Mouse (Mus musculus) spleen, adult 2 months (tissue): ENCODE measurements around the gene Hist1h4j. TPM values are rescaled to one million over a fixed set of nuclear protein-coding genes. Genes with fewer than 3 reads are reported as not detected.
A peak's percentile ranks its signal among the peaks of the same experiment; 100 is the strongest.
"Not testable (repeated sequence)": the region's sequence is repeated elsewhere in the genome, so short reads cannot be mapped to it uniquely, and the experiment has no call there.

ENCODE experiments used
- DNase-seq, 2 experiments: peaks; one replicate each; pipeline versions ENCODE4 v3.0.0 to v3.0.0-alpha.2; 2012 to 2021; ENCODE audit warnings: low spot score in 2 of 2, low read depth in 1 of 2
- H3K27ac ChIP-seq: fragments of 200-500 bp; 2 replicates; pipeline ENCODE4 v1.5.1; 2012; ENCODE audit warnings: low read length, inconsistent platforms; ENCODE audit not compliant: insufficient read depth
- H3K27me3 ChIP-seq: fragments of 200-500 bp; 2 replicates; pipeline ENCODE4 v1.6.1; 2012; ENCODE audit warnings: mild to moderate bottlenecking, moderate library complexity, low read length, inconsistent platforms; ENCODE audit not compliant: control insufficient read depth, insufficient read depth
- H3K36me3 ChIP-seq: fragments of 200-500 bp; 2 replicates; pipeline ENCODE4 v1.6.1; 2012; ENCODE audit warnings: mild to moderate bottlenecking, low read length, inconsistent platforms; ENCODE audit not compliant: control insufficient read depth, insufficient read depth
- H3K4me1 ChIP-seq: fragments of 200-500 bp; 2 replicates; pipeline ENCODE4 v1.6.1; 2011; ENCODE audit warnings: inconsistent platforms; ENCODE audit not compliant: control insufficient read depth, insufficient read depth, insufficient read length
- H3K4me3 ChIP-seq: fragments of 200-500 bp; 2 replicates; pipeline ENCODE4 v1.5.1; 2011; ENCODE audit warnings: mild to moderate bottlenecking, inconsistent platforms; ENCODE audit not compliant: insufficient read depth, insufficient read length; ENCODE audit errors: extremely low read depth
- CTCF ChIP-seq: fragments of 200-500 bp; IDR thresholded peaks from 2 replicates; pipeline ENCODE4 v1.5.1; 2011; ENCODE audit warnings: mild to moderate bottlenecking, inconsistent platforms; ENCODE audit not compliant: insufficient read depth, insufficient read length, insufficient replicate concordance; ENCODE audit errors: extremely low read depth
- POLR2A ChIP-seq: fragments of 200-500 bp; IDR thresholded peaks from 2 replicates; pipeline ENCODE4 v1.6.1; 2011; ENCODE audit warnings: low read depth, low read length, inconsistent platforms
- WGBS: fragments of 180-500 bp; shearing (Covaris S2); methylation state at CpG from one replicate; pipeline ENCODE4 v1.1.7; 2018; 5-methylcytosine and 5-hydroxymethylcytosine counted together
- polyA plus RNA-seq: library from polyadenylated mRNA; depleted of rRNA; stranded (reverse); fragments of >200 nt; gene quantifications from 2 replicates; pipeline ENCODE4 v1.2.3, GENCODE M21; 2012; rRNA removed

Hist1h4j gene
- polyA plus RNA-seq = 9.1 and 9.5 TPM in 2 replicates

DNA sequence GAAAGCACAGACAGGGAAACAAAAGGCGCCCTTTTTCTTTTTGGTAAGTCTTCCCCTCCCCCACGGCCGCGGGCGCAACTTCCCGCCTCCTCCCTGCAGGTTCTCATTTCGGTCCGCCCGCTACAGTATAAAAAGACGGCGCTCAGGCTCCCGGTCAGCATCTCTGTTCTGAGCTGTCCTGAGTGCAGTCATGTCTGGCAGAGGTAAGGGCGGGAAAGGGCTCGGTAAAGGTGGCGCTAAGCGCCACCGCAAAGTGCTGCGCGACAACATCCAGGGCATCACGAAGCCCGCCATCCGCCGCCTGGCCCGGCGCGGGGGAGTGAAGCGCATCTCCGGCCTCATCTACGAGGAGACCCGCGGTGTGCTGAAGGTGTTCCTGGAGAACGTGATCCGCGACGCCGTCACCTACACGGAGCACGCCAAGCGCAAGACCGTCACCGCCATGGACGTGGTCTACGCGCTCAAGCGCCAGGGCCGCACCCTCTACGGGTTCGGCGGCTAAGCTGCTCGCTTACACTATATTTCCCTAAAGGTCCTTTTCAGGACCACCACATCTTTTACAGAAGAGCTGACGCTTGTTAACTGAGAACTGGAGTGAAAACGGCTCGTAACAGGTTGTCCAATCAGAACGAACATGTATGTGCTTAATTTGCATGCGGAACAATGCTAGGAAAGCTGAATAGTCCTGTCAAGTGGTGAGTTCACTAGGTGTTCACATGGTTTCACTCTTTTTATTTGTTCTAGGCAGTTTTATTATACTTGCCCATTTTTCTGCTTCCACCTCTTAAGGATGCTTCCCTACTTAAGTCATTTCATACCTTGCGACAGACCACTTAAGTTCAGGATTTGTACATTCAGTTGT lies at the start of gene Hist1h4j:
TSS of gene Hist1h4j (plus strand) at position 159 of the 862 bp plus-strand sequence.
- WGBS = under 1% methylated on average over 50 of the region's 56 CpGs
- peak in 1 of 2 experiments; percentile 68 for DNase-seq
- peak; percentile 55 for TF ChIP-seq POLR2A
- peak within 1 kb of the TSS; percentile 78 for H3K27ac ChIP-seq
- not testable (repeated sequence) for H3K27me3 ChIP-seq, H3K4me1 ChIP-seq, H3K36me3 ChIP-seq
- H3K4me3 ChIP-seq = peak within 1 kb of the TSS; percentile 55

DNA sequence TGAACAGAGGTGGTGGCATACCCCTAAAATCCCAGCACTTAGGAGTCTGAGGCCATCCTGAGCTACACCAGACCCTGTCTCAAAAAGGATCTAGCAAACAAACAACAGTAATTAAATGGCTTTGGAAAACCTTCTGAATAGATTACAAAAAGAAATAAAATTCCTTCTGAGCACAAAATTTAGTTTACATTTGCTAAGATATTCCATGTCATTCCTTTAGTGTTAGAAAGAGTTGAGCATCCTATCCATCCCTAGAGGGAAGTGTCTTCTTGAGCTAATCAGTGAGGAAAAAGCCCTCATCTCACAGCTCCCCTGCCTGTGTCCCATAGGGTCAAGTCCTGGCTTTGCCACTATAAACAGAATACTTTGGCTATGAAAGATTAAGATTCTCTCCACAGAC lies 37.1 kb upstream of the Hist1h4j start, which contains the start of gene Olfr1359:
TSS of gene Olfr1359 (plus strand) at position 301 of the 400 bp plus-strand sequence.
- Histone ChIP-seq H3K27ac (no peak within 1 kb of the TSS), H3K27me3 (no peaks in the 10 kb centered on the region), H3K4me1 (no peaks in the 10 kb centered on the region), H3K4me3 (no peak within 1 kb of the TSS), H3K36me3 (no peaks in the 10 kb centered on the region)
- DNase-seq = no peak
- TF ChIP-seq CTCF (no peak), POLR2A (no peak)

DNA sequence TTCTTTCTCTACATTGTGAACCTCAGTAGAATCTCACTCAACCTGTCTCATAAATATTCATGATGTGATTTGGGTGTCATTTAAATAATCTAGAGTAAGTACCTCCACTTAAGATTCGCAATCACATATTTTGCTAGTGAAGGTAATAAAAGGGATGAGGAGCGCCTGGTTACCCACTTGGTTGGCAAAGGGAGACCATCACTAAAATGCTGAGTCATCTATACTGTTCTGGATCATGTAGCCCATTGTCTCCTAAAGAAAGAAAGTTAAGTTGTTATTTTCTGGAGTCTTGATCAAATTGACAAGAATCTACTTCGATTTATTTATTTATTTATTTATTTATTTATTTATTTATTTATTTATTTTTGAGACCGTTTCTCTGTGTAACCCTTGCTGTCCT lies 28.2 kb upstream of the Hist1h4j start:
- Histone ChIP-seq H3K4me1 (no peaks in the 10 kb centered on the region), H3K4me3 (no peak overlapping the region), H3K27me3 (no peaks in the 10 kb centered on the region), H3K27ac (no peak overlapping the region), H3K36me3 (no peaks in the 10 kb centered on the region)
- TF ChIP-seq CTCF = no peak
- TF ChIP-seq POLR2A = no peak
- WGBS = 74% methylated on average over 4 of the region's 4 CpGs
- no peak for DNase-seq

DNA sequence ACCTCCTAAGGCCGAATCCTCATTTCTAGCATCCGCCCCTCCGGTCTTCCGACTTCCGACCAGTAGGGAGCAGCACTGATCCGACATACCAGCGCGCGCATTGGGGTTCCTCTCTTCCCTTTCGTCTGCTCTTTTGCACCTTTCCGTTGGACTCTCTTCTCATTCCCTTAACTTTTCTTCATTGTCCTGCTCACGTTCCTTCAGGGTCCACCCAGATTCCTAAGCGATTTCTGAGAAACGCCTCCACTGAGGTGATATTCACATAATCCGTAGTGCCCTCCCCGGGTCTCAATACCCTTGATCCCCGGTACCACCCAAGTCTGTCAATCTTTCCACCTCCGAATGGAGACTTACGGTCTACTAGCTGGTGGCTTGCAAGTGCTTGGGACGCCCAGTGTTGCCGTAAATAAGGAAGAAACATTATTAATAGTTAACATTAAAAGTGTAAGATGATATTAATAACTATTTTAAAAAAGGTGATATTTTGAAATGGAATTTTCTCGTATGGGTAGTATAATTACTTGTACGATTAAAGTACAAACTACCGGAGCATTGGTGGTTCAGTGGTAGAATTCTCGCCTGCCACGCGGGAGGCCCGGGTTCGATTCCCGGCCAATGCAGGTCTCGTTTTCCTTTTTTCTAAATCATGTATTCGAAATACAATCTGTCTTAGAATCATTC lies 24.7 kb upstream of the Hist1h4j start:
- WGBS = under 1% methylated on average over 32 of the region's 32 CpGs
- TF ChIP-seq CTCF (peak; percentile 71; the same call in 1 of the 2 replicates), POLR2A (no peak)
- Histone ChIP-seq H3K4me1 (no peaks in the 10 kb centered on the region), H3K27me3 (no peaks in the 10 kb centered on the region), H3K27ac (peak overlapping the region; percentile 65), H3K36me3 (no peaks in the 10 kb centered on the region), H3K4me3 (peak overlapping the region; percentile 70)
- peak; percentile 78 to 86 for DNase-seq

DNA sequence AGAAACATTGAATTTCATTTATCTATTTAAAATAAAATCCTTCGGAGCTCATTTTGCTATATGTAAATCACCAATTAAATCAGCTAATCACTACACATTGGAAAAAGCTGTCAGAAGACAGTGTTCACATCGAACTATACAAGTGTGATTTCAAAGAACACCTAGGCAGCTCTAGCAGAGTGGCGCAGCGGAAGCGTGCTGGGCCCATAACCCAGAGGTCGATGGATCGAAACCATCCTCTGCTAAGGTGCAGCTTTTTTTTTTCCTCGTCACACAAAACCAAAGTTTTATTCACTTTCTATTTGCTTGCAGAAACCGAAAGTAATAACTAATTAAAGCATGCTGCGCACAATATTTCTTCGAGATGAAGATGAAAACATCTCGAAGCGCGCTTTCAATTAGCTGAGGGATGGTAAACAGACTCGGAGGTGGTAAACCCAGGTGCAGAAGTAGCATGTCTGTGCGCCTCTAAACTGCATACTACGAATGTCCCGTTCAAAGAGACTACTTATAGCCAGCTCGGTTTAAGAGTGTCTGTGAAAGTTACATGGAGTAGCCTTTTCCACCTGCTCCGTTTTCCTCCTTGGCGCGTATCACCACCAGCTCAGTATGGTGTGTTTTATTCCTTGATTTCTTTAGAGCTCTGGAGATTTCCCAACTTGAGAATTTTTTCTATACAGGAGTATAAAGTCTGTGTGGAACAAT lies 23.9 kb upstream of the Hist1h4j start:
- 5% methylated on average over 22 of the region's 22 CpGs for WGBS
- peak overlapping the region; percentile 52 for H3K4me3 ChIP-seq
- TF ChIP-seq POLR2A (no peak), CTCF (no peak)
- H3K27ac ChIP-seq = peak overlapping the region; percentile 26; the same call in 1 of the 2 replicates
- H3K27me3 ChIP-seq = no peaks in the 10 kb centered on the region
- H3K36me3 ChIP-seq = no peaks in the 10 kb centered on the region
- H3K4me1 ChIP-seq = no peaks in the 10 kb centered on the region
- peak; percentile 74 to 75 for DNase-seq

DNA sequence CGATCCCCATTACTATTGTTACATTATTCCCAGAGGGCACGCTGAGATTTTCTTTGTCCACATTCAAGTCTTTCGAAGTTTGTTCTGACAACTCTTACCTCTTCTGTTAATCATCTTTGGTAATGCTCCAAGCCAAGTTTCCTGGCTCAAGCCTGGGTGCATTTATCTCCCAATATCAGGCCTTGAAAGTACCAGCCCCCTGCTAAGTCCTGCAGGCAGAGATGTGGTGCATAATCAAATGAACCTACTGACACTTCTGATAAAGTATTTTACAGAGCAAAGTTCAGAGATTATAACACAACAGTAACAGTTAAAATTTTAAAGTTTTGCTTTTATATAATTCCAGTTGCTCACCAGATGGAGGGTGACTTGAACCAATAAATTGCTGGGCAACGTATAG lies 23.2 kb upstream of the Hist1h4j start:
- TF ChIP-seq POLR2A (no peak), CTCF (no peak)
- no peaks in the 10 kb centered on the region for H3K36me3 ChIP-seq
- no peaks in the 10 kb centered on the region for H3K4me1 ChIP-seq
- no peaks in the 10 kb centered on the region for H3K27me3 ChIP-seq
- 46% methylated on average over 4 of the region's 4 CpGs for WGBS
- no peak overlapping the region for H3K4me3 ChIP-seq
- no peak overlapping the region for H3K27ac ChIP-seq
- no peak for DNase-seq
